Mouse (Mus musculus) MEL (cell line): Measurements from ENCODE around the gene Papss2. TPM values are rescaled to one million over a fixed set of nuclear protein-coding genes. Genes with fewer than 3 reads are reported as not detected.

Experiments
- DNase-seq: peaks from one replicate; pipeline ENCODE4 v3.0.0; 2011; ENCODE audit warnings: low read depth, low spot score
- H3K27ac ChIP-seq: 2 replicates; pipeline ENCODE4 v1.5.1; 2012; ENCODE audit warnings: low read depth, mild to moderate bottlenecking, control low read depth, low read length, moderate library complexity; ENCODE audit not compliant: control insufficient read depth
- H3K27me3 ChIP-seq, 2 experiments: fragments of 150-350 bp in 1 of 2; sonication (generic) in 1 of 2; 2 replicates each; pipeline ENCODE4 v1.6.1; 2012; ENCODE audit warnings: low read length in 2 of 2, mild to moderate bottlenecking in 2 of 2, improper control_type of control experiment in 1 of 2, moderate library complexity in 1 of 2; ENCODE audit not compliant: insufficient read depth in 2 of 2, control insufficient read depth in 1 of 2
- H3K36me3 ChIP-seq, 2 experiments: 2 replicates each; pipeline ENCODE4 v1.6.1; 2012 to 2014; ENCODE audit warnings: low read length in 2 of 2, improper control_type of control experiment in 1 of 2, inconsistent platforms in 1 of 2, mild to moderate bottlenecking in 1 of 2; ENCODE audit not compliant: insufficient read depth in 2 of 2, control insufficient read depth in 1 of 2
- H3K4me1 ChIP-seq, 2 experiments: fragments of 150-350 bp in 1 of 2; sonication (generic) in 1 of 2; 2 replicates each; pipeline ENCODE4 v1.6.1; 2012; ENCODE audit warnings: low read length in 2 of 2, improper control_type of control experiment in 1 of 2, mild to moderate bottlenecking in 1 of 2; ENCODE audit not compliant: insufficient read depth in 2 of 2, control insufficient read depth in 1 of 2
- H3K4me3 ChIP-seq, 2 experiments: fragments of 150-350 bp in 1 of 2; sonication (generic) in 1 of 2; 2 replicates each; pipeline ENCODE4 v1.5.1; 2012; ENCODE audit warnings: low read depth in 2 of 2, low read length in 2 of 2, mild to moderate bottlenecking in 2 of 2, moderate library complexity in 2 of 2, control low read depth in 1 of 2, improper control_type of control experiment in 1 of 2; ENCODE audit not compliant: control insufficient read depth in 1 of 2, insufficient read depth in 1 of 2
- H3K79me2 ChIP-seq: 2 replicates; pipeline ENCODE4 v1.6.1; 2012; ENCODE audit warnings: mild to moderate bottlenecking, low read length, moderate library complexity; ENCODE audit not compliant: control insufficient read depth, poor library complexity, insufficient read depth
- H3K9ac ChIP-seq: 2 replicates; pipeline ENCODE4 v1.6.1; 2012; ENCODE audit warnings: low read depth, mild to moderate bottlenecking, control low read depth, low read length, moderate library complexity; ENCODE audit not compliant: control insufficient read depth, poor library complexity, severe bottlenecking
- H3K9me3 ChIP-seq: fragments of 150-350 bp; sonication (generic); replicated peaks from 2 replicates; pipeline ENCODE4 v1.6.1; 2012; ENCODE audit warnings: mild to moderate bottlenecking, low read length, improper control_type of control experiment, moderate library complexity; ENCODE audit not compliant: insufficient read depth
- BHLHE40 ChIP-seq: IDR thresholded peaks from 2 replicates; pipeline ENCODE4 v1.6.1; 2012; ENCODE audit warnings: low read depth, mild to moderate bottlenecking, inconsistent platforms, low read length, improper control_type of control experiment, borderline replicate concordance
- CHD1 ChIP-seq: IDR thresholded peaks from 2 replicates; pipeline ENCODE4 v1.6.1; 2012; ENCODE audit warnings: low read depth, mild to moderate bottlenecking, inconsistent platforms, low read length, improper control_type of control experiment
- CHD2 ChIP-seq: IDR thresholded peaks from 2 replicates; pipeline ENCODE4 v1.6.1; 2011; ENCODE audit warnings: low read length, improper control_type of control experiment
- CTCF ChIP-seq, 3 experiments: IDR thresholded peaks in 2 of 3; conservative IDR thresholded peaks in 1 of 3; 2 replicates each; pipeline ENCODE4 v1.5.1; 2011 to 2012; ENCODE audit warnings: low read length in 3 of 3, low read depth in 2 of 3, mild to moderate bottlenecking in 2 of 3, improper control_type of control experiment in 1 of 3, inconsistent platforms in 1 of 3, mixed read lengths in 1 of 3, moderate library complexity in 1 of 3; ENCODE audit not compliant: control insufficient read depth in 1 of 3, insufficient read depth in 1 of 3, poor library complexity in 1 of 3, severe bottlenecking in 1 of 3
- E2F4 ChIP-seq: IDR thresholded peaks from 2 replicates; pipeline ENCODE4 v1.6.1; 2011; ENCODE audit warnings: low read depth, low read length, improper control_type of control experiment, borderline replicate concordance
- EP300 ChIP-seq, 2 experiments: IDR thresholded peaks; 2 replicates each; pipeline ENCODE4 v1.6.1; 2011; ENCODE audit warnings: improper control_type of control experiment in 2 of 2, low read length in 2 of 2, low read depth in 1 of 2, mild to moderate bottlenecking in 1 of 2
- ETS1 ChIP-seq: IDR thresholded peaks from 2 replicates; pipeline ENCODE4 v1.6.1; 2012; ENCODE audit warnings: low read depth, mild to moderate bottlenecking, inconsistent platforms, low read length, improper control_type of control experiment, moderate library complexity
- GATA1 ChIP-seq: IDR thresholded peaks from 2 replicates; pipeline ENCODE4 v1.6.1; 2011; ENCODE audit warnings: low read depth, low read length, improper control_type of control experiment
- HCFC1 ChIP-seq: IDR thresholded peaks from 2 replicates; pipeline ENCODE4 v1.6.1; 2012; ENCODE audit warnings: low read depth, mild to moderate bottlenecking, inconsistent platforms, low read length, improper control_type of control experiment, moderate library complexity
- MYC ChIP-seq: IDR thresholded peaks from 2 replicates; pipeline ENCODE4 v1.6.1; 2011; ENCODE audit warnings: low read depth, mild to moderate bottlenecking, low read length, improper control_type of control experiment, moderate library complexity
- NELFE ChIP-seq: IDR thresholded peaks from 2 replicates; pipeline ENCODE4 v1.6.1; 2011; ENCODE audit warnings: low read depth, low read length, improper control_type of control experiment
- NRF1 ChIP-seq: IDR thresholded peaks from 2 replicates; pipeline ENCODE4 v1.6.1; 2014; ENCODE audit warnings: low read depth, mild to moderate bottlenecking, inconsistent platforms, low read length, improper control_type of control experiment, moderate library complexity; ENCODE audit not compliant: poor library complexity, insufficient read depth, severe bottlenecking
- POLR2A ChIP-seq, 2 experiments: IDR thresholded peaks; 2 replicates each; pipeline ENCODE4 v1.6.1; 2011 to 2012; ENCODE audit warnings: low read length in 2 of 2, mild to moderate bottlenecking in 2 of 2, control low read depth in 1 of 2, improper control_type of control experiment in 1 of 2, low read depth in 1 of 2, moderate library complexity in 1 of 2; ENCODE audit not compliant: control insufficient read depth in 1 of 2, insufficient read depth in 1 of 2, poor library complexity in 1 of 2
- POLR2AphosphoS2 ChIP-seq: IDR thresholded peaks from 2 replicates; pipeline ENCODE4 v1.6.1; 2011; ENCODE audit warnings: low read length, improper control_type of control experiment
- POLR2AphosphoS5 ChIP-seq: IDR thresholded peaks from 2 replicates; pipeline ENCODE4 v1.6.1; 2012; ENCODE audit warnings: low read depth, borderline replicate concordance, mild to moderate bottlenecking, inconsistent platforms, low read length, moderate library complexity, mixed read lengths
- RAD21 ChIP-seq: IDR thresholded peaks from 2 replicates; pipeline ENCODE4 v1.6.1; 2011; ENCODE audit warnings: mild to moderate bottlenecking, low read depth, low read length, improper control_type of control experiment
- RCOR1 ChIP-seq: IDR thresholded peaks from 2 replicates; pipeline ENCODE4 v1.6.1; 2012; ENCODE audit warnings: low read depth, mild to moderate bottlenecking, inconsistent platforms, low read length, improper control_type of control experiment
- SIN3A ChIP-seq: IDR thresholded peaks from 2 replicates; pipeline ENCODE4 v1.6.1; 2012; ENCODE audit warnings: low read length, improper control_type of control experiment, inconsistent platforms
- SMC3 ChIP-seq: IDR thresholded peaks from 2 replicates; pipeline ENCODE4 v1.6.1; 2011; ENCODE audit warnings: low read depth, low read length, improper control_type of control experiment
- TAL1 ChIP-seq: IDR thresholded peaks from 2 replicates; pipeline ENCODE4 v1.6.1; 2012; ENCODE audit warnings: mild to moderate bottlenecking, inconsistent platforms, low read length, moderate library complexity, mixed read lengths
- TCF12 ChIP-seq: IDR thresholded peaks from 2 replicates; pipeline ENCODE4 v1.6.1; 2014; ENCODE audit warnings: low read depth, mild to moderate bottlenecking, inconsistent platforms, low read length, improper control_type of control experiment, moderate library complexity
- UBTF ChIP-seq: IDR thresholded peaks from 2 replicates; pipeline ENCODE4 v1.6.1; 2012; ENCODE audit warnings: low read depth, mild to moderate bottlenecking, inconsistent platforms, low read length, improper control_type of control experiment, moderate library complexity, borderline replicate concordance; ENCODE audit not compliant: insufficient read depth
- ZC3H11A ChIP-seq: IDR thresholded peaks from 2 replicates; pipeline ENCODE4 v1.6.1; 2012; ENCODE audit warnings: low read depth, mild to moderate bottlenecking, inconsistent platforms, low read length, improper control_type of control experiment
- ZMIZ1 ChIP-seq: IDR thresholded peaks from 2 replicates; pipeline ENCODE4 v1.6.1; 2012; ENCODE audit warnings: low read depth, mild to moderate bottlenecking, inconsistent platforms, low read length, improper control_type of control experiment, moderate library complexity
- ZNF384 ChIP-seq: IDR thresholded peaks from 2 replicates; pipeline ENCODE4 v1.6.1; 2012; ENCODE audit warnings: low read depth, mild to moderate bottlenecking, inconsistent platforms, low read length, improper control_type of control experiment
- polyA plus RNA-seq, 2 experiments: library from polyadenylated mRNA; stranded (reverse) in 1 of 2; unstranded in 1 of 2; fragments of >175 nt in 1 of 2; fragments of >200 nt in 1 of 2; gene quantifications; 2 replicates each; pipeline versions ENCODE4 v1.2.1 to v1.2.4; 2012; ENCODE audit warnings: low replicate concordance in 2 of 2, low read depth in 1 of 2; ENCODE audit not compliant: insufficient read length in 2 of 2, insufficient read depth in 1 of 2, missing spikeins in 1 of 2
- total RNA-seq: library from RNA; depleted of rRNA; stranded (reverse); fragments of 300-350 nt; gene quantifications from 2 replicates; pipeline ENCODE4 v1.2.3, GENCODE M21; 2012

Gene Papss2
- total and polyA plus RNA-seq, 3 experiments = 1.7 to 2.6 TPM; not detected in 1

GRCm38 (mm10) chr19:32634916-32635315, 39.3 kb downstream of the Papss2 start:
- no peak overlapping the region for H3K27ac ChIP-seq
- H3K27me3 ChIP-seq = no peaks in the 10 kb centered on the region
- no peak overlapping the region for H3K9ac ChIP-seq
- H3K9me3 ChIP-seq = no peaks in the 10 kb centered on the region
- H3K79me2 ChIP-seq = no peaks in the 10 kb centered on the region
- no peak for DNase-seq
- TF ChIP-seq ETS1 (no peak), HCFC1 (no peak), CHD2 (no peak), POLR2A (IDR thresholded peaks at IDR 0.05; ENCODE audit: control insufficient read depth in 1 of 2, insufficient read depth in 1 of 2, low read depth in 1 of 2, low read length in 2 of 2, poor library complexity in 1 of 2) (no peak), SIN3A (no peak), CHD1 (no peak), CTCF (IDR thresholded peaks at IDR 0.05 in 2 of 3, conservative IDR thresholded peaks at IDR 0.05 in 1 of 3; ENCODE audit: control insufficient read depth in 1 of 3, insufficient read depth in 1 of 3, low read depth in 2 of 3, low read length in 3 of 3, poor library complexity in 1 of 3, severe bottlenecking in 1 of 3) (no peak), BHLHE40 (no peak), SMC3 (no peak), ZMIZ1 (no peak)
- H3K36me3 ChIP-seq = peaks cover 0 to 8% of the 10 kb centered on the region in 2 experiments; a peak in 2 of 4 replicates
- H3K4me3 ChIP-seq = no peak overlapping the region
- peaks cover 4 to 6% of the 10 kb centered on the region in 2 experiments; a peak in 3 of 4 replicates for H3K4me1 ChIP-seq

- no peaks in the 10 kb centered on the region for H3K79me2 ChIP-seq
- peak; percentile 70 for DNase-seq
- no peaks in the 10 kb centered on the region for H3K27me3 ChIP-seq
- no peaks in the 10 kb centered on the region for H3K9me3 ChIP-seq
- peak overlapping the region; percentile 71 for H3K27ac ChIP-seq
- peak overlapping the region; percentile 58 for H3K9ac ChIP-seq
- H3K4me1 ChIP-seq = peaks cover 4 to 6% of the 10 kb centered on the region in 2 experiments; a peak in 3 of 4 replicates
- TF ChIP-seq TCF12 (0 out of 2 replicates have a peak, but pooled peaks have one; percentile 40), GATA1 (peak; percentile 86), ZNF384 (peak; percentile 69), NELFE (no peak; the same call in 1 of the 2 replicates), CHD2 (no peak), RAD21 (no peak), POLR2A (IDR thresholded peaks at IDR 0.05; ENCODE audit: control insufficient read depth in 1 of 2, insufficient read depth in 1 of 2, low read depth in 1 of 2, low read length in 2 of 2, poor library complexity in 1 of 2) (no peak), EP300 (IDR thresholded peaks at IDR 0.05; ENCODE audit: low read depth in 1 of 2, low read length in 2 of 2) (peak; percentile 37 to 61; a peak in 3 of 4 replicates), RCOR1 (peak; percentile 57; the same call in 1 of the 2 replicates), POLR2AphosphoS5 (no peak), SMC3 (peak; percentile 3; the same call in 1 of the 2 replicates), TAL1 (no peak), NRF1 (peak; percentile 58), E2F4 (no peak), POLR2AphosphoS2 (no peak), ZC3H11A (no peak), SIN3A (peak; percentile 12; the same call in 1 of the 2 replicates), ETS1 (peak; percentile 33; the same call in 1 of the 2 replicates), UBTF (no peak), MYC (peak; percentile 25; the same call in 1 of the 2 replicates)
- peak overlapping the region; percentile 64 for H3K4me3 ChIP-seq
- H3K36me3 ChIP-seq = peaks cover 0 to 8% of the 10 kb centered on the region in 2 experiments; a peak in 2 of 4 replicates
These were observed 42.0 kb downstream of the Papss2 start for GRCm38 (mm10) chr19:32637357-32638275.
